Mouse (Mus musculus) heart, adult 9 months (tissue): ENCODE results near the gene Kap.
"Not testable (repeated sequence)": the region's sequence is repeated elsewhere in the genome, so short reads cannot be mapped to it uniquely, and the experiment has no call there.

Experiments used
- DNase-seq, 2 experiments: peaks; one replicate each; pipeline ENCODE4 v3.0.0; 2022; ENCODE audit warnings: low spot score in 2 of 2

Kap gene

DNA sequence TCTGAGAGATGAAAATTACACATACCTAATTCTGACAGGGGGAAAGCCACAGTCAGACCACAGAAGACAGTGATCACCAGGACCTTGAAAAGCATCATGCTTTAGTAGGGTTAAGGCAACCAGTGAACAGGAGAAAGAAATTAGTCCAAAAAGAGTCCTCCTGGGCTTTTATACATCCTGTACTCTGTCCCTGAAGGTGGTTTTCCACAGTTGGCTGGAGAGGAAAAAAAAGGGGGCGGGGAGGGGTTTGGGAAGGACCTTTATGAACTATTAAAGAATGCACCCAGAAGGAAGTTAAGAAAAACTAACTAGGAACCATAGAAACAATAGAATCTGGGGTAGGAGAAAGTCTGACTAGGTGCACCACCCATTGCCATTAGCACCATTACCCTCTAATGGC lies at the start of gene Kap:
Gene Kap (minus strand): TSS at position 237 of the 400 bp plus-strand sequence.
- DNase-seq = no peak

DNA sequence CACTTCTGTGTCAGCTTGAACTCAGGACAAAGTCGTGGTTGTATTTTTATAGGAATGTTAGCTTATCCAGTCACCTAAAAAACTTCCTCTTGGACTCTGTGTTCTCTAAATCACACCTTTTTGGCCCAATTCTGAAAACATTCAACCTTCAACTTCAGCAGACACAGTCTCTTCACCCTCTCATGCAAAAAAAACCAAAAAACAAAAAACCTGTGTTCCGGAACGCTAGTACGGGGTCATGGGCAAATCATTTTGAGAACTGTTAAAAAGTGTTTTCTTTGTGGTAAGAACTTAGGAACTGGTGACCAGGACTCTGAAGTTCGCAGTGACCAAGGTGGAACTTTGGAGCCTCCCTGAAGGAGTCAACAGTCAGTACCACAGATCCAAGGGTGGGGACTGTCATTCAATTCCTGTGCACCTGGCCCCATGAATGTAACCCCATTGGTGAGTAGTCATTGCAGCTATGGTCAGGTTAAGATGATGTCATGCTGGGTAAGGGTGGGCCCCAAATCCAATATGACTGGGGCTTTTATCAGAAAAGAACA lies 32.4 kb upstream of the Kap start:
- DNase-seq = no peak

DNA sequence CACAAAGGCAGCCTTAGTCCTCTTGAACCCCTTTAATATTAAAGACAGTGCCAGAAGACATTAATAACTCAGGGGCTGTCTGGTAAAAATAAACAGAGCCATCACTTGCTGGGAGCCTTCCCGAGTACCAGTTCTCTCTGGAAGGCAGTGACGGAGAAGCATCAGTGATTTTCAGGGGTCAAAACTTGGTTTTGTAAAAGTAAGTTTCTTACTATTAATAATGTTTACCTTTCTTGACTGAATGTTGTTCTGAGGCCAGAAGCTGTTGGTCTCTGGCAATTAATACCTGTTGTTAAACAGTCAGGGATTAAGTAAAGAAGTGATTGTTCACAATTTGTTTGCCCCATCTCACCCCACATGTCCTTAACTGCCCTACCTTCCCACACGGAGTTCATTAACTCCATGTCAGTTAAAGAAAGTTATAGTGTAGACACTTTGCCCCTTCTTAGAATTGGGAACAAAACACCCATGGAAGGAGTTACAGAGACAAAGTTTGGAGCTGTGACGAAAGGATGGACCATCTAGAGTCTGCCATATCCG lies 30.0 kb upstream of the Kap start:
- no peak for DNase-seq

DNA sequence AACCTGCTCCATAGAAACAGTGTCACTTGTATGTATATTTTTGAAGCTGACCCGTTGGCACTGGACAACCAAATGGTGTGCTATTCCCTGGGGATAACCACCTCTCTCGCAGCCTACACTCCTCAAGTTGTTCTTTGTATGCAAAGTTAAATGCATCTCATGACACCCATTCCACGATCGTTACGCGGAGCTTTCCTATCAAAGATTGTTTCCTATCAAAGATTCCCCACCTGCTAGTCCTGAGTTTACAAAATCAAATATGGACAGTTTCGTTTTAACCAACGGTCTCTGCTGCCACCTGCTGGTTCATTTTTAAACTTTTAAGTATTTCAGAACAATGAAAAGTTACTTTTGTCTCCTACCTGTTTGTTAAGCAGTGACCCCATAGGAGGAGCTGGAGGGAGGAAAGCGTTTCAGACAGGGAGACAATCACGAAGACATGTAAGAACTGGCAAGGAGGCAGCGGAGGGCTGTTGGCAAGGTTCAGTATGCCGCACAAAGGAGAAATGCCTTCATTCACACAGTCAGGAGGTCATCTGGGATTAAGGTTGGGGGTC lies 22.4 kb upstream of the Kap start:
- no peak for DNase-seq

DNA sequence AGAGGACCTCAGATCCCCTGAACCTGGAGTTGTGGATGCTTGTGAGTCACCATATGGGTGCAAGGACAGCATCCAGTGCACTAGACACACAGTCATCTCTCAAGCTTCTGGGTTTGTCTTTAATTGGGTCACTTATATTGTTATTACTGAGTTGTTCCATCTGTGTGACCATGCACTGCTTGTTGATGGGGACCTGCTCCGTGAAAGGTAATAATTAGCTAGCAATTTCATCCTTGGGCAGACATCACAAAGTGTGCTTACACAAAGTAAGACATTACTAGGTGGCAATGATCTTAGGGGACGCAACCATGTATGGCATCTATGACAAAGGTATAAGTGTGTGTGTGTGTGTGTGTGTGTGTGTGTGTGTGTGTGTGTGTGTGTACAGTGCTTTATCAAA lies 19.1 kb upstream of the Kap start:
- DNase-seq = no peak

DNA sequence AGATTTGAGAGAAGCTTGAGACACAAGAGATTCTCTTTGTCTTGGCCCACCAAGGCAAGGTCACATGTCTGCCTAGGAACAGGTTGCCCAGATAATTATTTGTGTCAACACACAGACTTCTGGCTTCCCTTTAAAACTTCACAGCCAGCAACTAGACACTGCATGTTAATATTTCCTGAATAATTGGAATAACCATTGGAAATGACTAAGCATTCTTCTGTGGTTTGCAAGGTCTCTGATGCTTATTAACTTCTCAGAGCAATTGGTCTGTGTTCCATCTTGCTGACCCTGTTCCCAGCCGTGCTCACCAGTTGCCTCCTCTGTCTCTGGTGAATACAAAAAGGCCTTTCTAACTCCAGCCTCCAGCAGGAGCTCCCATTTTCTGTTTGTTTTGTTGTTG lies 17.6 kb upstream of the Kap start:
- DNase-seq = no peak

DNA sequence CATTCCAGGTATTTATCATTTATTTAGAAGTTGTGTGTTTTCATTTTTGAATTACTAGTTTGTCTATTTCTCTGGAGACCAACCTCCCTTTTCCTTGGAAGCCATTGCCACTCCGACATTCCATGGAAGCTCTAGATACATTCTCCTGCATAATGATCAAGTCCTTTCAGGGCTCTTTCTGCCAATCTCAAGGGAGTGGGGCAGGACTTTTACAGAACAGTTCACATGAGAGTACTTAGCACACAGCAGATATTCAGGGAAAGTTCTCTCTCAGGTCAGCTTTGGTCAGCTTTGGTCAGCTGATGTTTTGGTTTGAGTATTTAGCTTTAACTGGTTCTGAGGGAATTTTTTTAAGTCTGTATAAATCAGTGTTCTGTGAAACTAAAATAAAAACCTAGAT lies 14.8 kb upstream of the Kap start:
- no peak for DNase-seq

DNA sequence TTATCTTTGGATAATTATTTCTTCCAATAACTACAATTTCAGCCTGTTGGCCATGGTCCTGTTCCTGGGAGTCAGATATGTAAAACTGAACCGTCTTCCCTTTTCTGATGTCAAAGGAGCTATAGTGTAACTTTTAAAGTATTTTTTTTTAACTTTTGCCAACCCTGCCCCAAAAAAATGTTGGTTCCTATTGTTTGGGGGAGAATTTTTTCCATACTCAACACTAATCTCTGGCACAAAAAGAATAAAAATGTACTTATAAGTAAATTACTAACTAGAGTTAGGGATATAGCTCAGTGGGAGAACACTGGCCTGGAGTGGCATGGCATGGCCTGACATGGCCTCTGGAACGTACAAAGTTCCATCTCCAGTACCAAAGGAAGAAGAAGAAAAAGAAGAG lies 2.3 kb upstream of the Kap start:
- DNase-seq = no peak

DNA sequence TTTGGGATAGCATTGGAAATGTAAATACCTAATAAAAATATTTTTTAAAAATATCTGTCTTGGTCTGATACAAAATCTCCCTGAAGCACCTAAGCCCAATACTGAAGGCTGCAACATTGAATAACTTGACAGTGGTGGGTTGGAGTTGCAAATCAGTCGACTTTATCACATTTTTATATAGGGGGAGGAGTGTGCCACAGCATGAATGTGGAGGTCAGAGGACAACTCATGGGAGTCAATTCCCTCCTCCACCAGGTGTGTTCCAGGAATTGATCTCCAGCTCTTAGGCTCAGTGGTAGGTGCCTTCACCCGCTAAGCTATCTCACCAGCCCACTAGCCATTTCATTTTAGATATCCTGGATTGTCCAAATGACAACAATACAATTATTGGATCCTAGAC lies 4.2 kb downstream of the Kap start:
- DNase-seq = no peak

DNA sequence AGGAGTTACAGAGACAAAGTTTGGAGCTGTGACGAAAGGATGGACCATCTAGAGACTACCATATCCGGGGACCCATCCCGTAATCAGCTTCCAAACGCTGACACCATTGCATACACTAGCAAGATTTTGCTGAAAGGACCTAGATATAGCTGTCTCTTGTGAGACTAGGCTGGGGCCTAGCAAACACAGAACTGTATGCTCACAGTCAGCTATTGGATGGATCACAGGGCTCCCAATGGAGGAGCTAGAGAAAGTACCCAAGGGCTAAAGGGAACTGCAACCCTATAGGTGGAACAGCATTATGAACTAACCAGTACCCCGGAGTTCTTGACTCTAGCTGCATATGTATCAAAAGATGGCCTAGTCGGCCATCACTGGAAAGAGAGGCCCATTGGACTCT lies 4.7 kb downstream of the Kap start:
- DNase-seq = not testable (repeated sequence)

DNA sequence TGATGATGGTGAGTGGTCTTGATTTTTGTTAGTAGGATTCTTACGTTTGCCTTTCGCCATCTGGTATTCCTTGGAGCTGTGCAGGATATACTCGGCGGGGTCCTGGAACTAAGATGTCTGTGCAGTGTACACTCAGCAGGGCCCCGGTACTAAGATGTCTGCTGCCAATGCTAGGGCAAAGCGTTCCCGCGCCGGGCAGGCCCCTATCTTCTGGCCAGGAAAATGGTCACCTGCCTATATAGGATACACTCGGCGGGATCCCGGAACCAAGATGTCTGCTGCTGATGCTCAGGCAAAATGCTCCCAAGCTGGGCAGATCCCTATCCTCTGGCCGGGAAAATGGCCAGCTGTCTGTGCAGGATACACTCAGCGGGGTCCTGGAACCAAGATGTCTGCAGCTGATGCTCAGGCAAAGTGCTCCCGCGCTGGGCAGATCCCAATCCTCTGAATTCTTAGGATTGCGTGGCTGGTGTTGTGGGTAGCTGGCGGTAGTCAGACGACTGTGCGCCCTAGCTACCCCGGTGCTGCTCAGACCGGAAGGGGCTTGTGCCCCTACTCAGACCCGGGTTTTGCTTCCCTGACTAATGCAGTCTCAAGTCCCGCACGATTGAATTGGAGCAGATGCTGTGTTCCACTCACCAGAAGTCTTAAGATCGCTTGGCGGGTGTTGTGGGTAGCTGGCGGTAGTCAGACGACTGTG lies 15.1 kb downstream of the Kap start:
- DNase-seq = not testable (repeated sequence)

DNA sequence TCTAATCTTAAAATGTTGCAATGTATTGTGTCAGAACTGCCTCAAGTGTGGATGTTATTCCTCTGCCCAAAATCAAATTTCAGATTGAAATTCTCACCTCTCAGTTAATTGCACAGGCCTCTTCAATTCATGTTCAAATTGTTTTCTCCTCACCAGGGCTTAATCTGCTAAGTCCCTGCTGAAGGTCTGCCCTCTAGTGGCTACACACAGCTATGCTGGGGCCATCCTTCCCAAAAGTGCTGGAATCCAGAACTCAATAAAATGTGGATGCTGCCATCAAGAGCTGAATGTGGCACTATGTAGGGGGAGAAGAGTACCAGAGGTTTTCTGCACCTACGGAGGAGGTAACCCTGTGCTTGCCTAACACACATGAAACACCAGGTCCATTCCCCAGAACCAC lies 41.2 kb downstream of the Kap start:
- DNase-seq = no peak
